Mouse (Mus musculus): ENCODE results near the gene Plch2.

Gene Plch2

DNA sequence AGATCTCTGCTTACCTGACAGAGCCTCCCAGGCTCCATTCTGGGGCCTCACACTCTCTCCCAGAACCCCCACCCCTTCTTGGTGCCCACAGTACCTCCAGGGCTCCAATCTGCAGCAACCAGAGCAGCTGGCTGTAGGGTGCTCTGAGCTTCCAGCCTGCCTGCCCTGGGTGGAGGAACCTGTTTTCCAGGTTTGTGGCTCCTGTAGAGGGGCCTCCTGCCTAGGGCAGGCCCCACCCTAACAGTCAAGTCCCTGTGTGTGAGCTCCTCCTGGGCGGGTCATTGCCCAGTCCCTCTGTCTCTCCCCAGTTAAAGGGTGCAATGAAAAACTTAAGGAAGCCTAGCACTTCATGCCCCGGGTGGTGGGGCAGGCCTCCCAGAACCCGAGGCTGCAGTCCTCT, 7.3 kb upstream of the Plch2 start:
- no peaks in the 10 kb centered on the region for H3K27me3 ChIP-seq (ENCODE audit: control insufficient read depth, insufficient read depth, low read length, poor library complexity, severe bottlenecking)
- no peaks in the 10 kb centered on the region for H3K36me3 ChIP-seq (ENCODE audit: control insufficient read depth, insufficient read depth, low read length, poor library complexity, severe bottlenecking)
- DNase-seq (ENCODE audit: low read depth, low spot score) = no peak

GRCm38 (mm10) chr4:155058325-155058724, 1.7 kb upstream of the Plch2 start:
- no peaks in the 10 kb centered on the region for H3K27me3 ChIP-seq (ENCODE audit: control insufficient read depth, insufficient read depth, low read length, poor library complexity, severe bottlenecking)
- DNase-seq (ENCODE audit: low read depth, low spot score) = no peak

DNA sequence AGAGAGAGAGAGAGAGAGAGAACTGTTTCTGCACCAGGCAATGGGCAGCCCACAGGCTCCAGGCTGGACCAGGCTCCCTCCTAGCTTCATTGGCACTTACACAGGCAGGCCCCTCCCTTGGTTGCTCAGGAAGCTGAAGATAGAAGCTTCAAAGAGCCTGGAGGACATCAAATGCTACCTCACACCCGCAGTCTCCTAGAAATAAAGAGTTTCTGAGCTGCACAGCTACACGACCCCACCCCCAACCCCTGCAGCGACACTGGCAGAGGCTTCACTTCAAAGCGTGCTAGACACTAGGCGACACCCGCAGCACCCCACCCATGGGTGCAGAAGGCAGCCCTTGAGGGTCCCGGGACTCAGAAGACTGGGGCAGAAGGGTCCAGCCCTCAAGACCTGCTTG, 6.5 kb downstream of the Plch2 start:
- Histone ChIP-seq H3K27me3 (ENCODE audit: control insufficient read depth, insufficient read depth, low read length, poor library complexity, severe bottlenecking) (no peaks in the 10 kb centered on the region), H3K36me3 (ENCODE audit: control insufficient read depth, insufficient read depth, low read length, poor library complexity, severe bottlenecking) (no peaks in the 10 kb centered on the region)
- DNase-seq (ENCODE audit: low read depth, low spot score) = no peak

More at GRCm38 (mm10) chr4:155058325-155058724, 1.7 kb upstream of the Plch2 start:
- no peaks in the 10 kb centered on the region for H3K36me3 ChIP-seq (ENCODE audit: control insufficient read depth, insufficient read depth, low read length, poor library complexity, severe bottlenecking)

DNA sequence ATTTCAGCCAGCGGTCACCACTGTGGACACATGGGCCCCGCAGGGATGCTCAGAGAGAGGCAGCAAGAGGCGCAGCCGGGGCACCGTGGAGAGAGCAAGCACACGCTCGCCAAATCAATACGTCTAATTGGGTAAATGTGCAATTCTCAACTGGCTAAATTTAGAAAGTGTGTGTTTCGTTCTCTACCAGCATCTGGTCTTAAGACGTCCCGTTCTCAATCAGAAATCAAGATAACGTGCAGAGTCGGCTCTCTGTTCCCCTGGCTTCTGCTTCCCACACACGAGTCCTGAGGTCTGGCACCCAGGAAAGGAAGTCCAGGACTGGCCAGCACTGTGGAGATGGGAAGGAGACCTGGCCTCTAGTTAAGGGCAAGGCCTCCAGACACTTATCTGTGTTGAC, 9.9 kb downstream of the Plch2 start:
- no peak for DNase-seq (ENCODE audit: low read depth, low spot score)
- no peaks in the 10 kb centered on the region for H3K27me3 ChIP-seq (ENCODE audit: control insufficient read depth, insufficient read depth, low read length, poor library complexity, severe bottlenecking)
- H3K36me3 ChIP-seq (ENCODE audit: control insufficient read depth, insufficient read depth, low read length, poor library complexity, severe bottlenecking) = no peaks in the 10 kb centered on the region

DNA sequence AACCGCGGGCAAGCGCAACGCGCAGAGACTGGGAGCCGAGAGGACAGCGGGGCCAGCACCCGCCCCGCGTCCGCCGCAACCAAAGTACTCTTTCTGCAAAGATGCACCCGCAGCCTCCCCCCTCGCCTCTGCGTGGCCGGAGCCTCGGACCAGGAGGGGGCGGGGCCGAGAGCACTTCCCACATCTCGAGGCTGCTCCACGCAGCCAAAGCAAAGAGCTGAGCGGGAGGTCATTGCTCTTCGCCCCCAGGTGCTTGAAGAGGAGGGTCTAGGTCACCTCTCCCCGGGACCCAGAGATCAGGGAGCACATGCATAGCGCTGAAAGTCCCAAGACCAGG, 13.3 kb downstream of the Plch2 start:
- Histone ChIP-seq H3K36me3 (ENCODE audit: control insufficient read depth, insufficient read depth, low read length, poor library complexity, severe bottlenecking) (no peaks in the 10 kb centered on the region), H3K27me3 (ENCODE audit: control insufficient read depth, insufficient read depth, low read length, poor library complexity, severe bottlenecking) (no peaks in the 10 kb centered on the region)
- DNase-seq (ENCODE audit: low read depth, low spot score) = no peak

DNA sequence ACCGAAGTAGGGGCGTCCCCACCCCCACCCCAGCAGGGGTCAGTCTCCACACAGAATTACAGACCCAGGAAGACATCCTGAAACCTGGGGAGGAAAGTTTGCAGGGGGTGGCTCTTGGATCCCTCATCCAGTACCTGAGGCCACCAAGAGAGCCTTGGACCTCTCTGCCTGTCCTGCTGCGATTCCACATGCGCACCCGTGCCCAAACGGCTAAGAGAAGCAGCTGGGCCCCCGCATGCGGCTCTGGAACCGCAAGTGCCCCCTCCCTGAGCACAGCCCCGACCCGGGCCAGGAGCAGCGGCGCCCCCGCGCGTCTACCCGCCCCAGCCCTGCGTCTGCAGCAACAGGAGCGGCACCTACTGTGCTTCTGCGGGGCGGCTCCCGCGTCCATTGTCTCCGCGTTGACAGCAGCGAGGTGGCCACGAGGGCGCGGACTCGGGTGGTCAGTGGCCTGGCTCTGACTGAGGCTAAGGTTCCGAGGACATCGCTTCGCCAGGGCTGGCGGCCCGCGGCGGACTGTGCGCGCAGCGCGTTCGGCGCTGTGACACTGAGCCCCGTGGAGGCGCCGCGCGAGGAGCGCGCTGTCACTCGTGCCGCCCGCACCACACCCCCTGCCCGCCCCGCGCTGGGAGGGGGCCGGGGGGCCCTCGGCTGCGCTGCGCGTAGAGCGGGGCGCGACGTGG, 13.8 kb downstream of the Plch2 start:
- DNase-seq (ENCODE audit: low read depth, low spot score) = no peak
- H3K27me3 ChIP-seq (ENCODE audit: control insufficient read depth, insufficient read depth, low read length, poor library complexity, severe bottlenecking) = no peaks in the 10 kb centered on the region

DNA sequence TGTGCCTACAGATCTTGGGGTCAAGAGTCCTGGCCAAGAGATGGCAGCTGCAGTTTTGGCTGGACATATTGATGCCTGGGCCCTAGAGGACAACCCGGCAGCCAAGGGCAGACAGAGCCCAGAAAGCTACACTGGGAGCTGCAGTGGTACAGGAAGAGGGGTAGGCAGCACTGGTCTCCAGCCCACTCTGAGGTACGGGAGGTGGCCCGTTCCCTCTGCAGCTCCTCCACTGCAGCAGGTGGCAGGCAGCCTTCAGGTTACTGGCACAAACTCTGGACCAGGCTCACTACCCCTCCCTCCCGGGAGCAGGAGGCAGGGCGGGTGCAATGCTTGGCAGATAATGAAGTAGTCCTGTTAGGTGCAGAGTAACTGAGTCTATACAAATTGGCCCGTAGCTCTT, 15.9 kb downstream of the Plch2 start:
- no peaks in the 10 kb centered on the region for H3K36me3 ChIP-seq (ENCODE audit: control insufficient read depth, insufficient read depth, low read length, poor library complexity, severe bottlenecking)
- no peaks in the 10 kb centered on the region for H3K27me3 ChIP-seq (ENCODE audit: control insufficient read depth, insufficient read depth, low read length, poor library complexity, severe bottlenecking)
- no peak for DNase-seq (ENCODE audit: low read depth, low spot score)

More for the DNA sequence above, 13.8 kb downstream of the Plch2 start:
- no peaks in the 10 kb centered on the region for H3K36me3 ChIP-seq (ENCODE audit: control insufficient read depth, insufficient read depth, low read length, poor library complexity, severe bottlenecking)

GRCm38 (mm10) chr4:155040197-155040596, 16.4 kb downstream of the Plch2 start:
- Histone ChIP-seq H3K36me3 (ENCODE audit: control insufficient read depth, insufficient read depth, low read length, poor library complexity, severe bottlenecking) (no peaks in the 10 kb centered on the region), H3K27me3 (ENCODE audit: control insufficient read depth, insufficient read depth, low read length, poor library complexity, severe bottlenecking) (no peaks in the 10 kb centered on the region)
- no peak for DNase-seq (ENCODE audit: low read depth, low spot score)

GRCm38 (mm10) chr4:155034787-155035186, 21.8 kb downstream of the Plch2 start:
- no peak for DNase-seq (ENCODE audit: low read depth, low spot score)

DNA sequence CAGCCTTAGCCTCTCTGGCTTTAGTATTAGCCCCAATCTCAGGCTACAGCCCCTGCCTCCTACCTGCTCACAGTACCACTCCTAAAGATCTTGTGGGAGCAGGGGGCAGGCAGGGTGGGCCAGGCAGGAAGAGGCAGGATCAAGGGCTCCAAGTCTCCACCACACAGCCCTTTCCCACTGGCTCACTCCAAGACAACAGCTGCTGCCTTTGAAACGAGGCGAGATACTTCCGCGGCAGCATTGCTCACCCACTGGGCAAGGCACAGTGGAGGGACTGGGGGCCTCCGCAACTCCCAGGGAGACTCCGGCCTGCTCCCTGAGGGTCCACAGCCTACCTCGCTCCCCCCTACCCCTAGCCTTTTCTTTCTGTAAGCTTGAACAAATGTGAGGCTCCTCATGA, 22.4 kb downstream of the Plch2 start:
- Histone ChIP-seq H3K27me3 (ENCODE audit: control insufficient read depth, insufficient read depth, low read length, poor library complexity, severe bottlenecking) (no peaks in the 10 kb centered on the region), H3K36me3 (ENCODE audit: control insufficient read depth, insufficient read depth, low read length, poor library complexity, severe bottlenecking) (no peaks in the 10 kb centered on the region)
- no peak for DNase-seq (ENCODE audit: low read depth, low spot score)

More at GRCm38 (mm10) chr4:155034787-155035186, 21.8 kb downstream of the Plch2 start:
- Histone ChIP-seq H3K27me3 (ENCODE audit: control insufficient read depth, insufficient read depth, low read length, poor library complexity, severe bottlenecking) (no peaks in the 10 kb centered on the region), H3K36me3 (ENCODE audit: control insufficient read depth, insufficient read depth, low read length, poor library complexity, severe bottlenecking) (no peaks in the 10 kb centered on the region)

DNA sequence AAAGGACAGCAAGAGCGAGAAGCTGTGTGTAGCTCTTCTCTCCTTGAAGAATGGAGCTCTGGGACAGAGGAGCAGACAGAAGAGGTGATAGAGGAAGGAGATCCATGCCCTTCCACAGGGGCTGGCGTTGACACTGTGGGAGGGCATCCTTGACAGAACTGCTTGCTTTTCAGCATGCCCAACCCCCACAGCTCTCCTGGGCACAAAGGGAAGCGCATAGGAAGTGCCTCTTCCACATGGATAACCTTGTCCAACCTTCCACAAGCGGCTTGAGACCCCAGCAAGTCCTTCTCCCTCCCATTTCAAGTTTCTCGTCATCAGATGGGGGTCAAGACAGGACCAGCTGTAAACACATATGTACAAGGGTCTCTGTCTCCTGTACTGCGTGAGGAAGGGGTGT, 23.5 kb downstream of the Plch2 start:
- Histone ChIP-seq H3K36me3 (ENCODE audit: control insufficient read depth, insufficient read depth, low read length, poor library complexity, severe bottlenecking) (no peaks in the 10 kb centered on the region), H3K27me3 (ENCODE audit: control insufficient read depth, insufficient read depth, low read length, poor library complexity, severe bottlenecking) (no peaks in the 10 kb centered on the region)
- no peak for DNase-seq (ENCODE audit: low read depth, low spot score)

DNA sequence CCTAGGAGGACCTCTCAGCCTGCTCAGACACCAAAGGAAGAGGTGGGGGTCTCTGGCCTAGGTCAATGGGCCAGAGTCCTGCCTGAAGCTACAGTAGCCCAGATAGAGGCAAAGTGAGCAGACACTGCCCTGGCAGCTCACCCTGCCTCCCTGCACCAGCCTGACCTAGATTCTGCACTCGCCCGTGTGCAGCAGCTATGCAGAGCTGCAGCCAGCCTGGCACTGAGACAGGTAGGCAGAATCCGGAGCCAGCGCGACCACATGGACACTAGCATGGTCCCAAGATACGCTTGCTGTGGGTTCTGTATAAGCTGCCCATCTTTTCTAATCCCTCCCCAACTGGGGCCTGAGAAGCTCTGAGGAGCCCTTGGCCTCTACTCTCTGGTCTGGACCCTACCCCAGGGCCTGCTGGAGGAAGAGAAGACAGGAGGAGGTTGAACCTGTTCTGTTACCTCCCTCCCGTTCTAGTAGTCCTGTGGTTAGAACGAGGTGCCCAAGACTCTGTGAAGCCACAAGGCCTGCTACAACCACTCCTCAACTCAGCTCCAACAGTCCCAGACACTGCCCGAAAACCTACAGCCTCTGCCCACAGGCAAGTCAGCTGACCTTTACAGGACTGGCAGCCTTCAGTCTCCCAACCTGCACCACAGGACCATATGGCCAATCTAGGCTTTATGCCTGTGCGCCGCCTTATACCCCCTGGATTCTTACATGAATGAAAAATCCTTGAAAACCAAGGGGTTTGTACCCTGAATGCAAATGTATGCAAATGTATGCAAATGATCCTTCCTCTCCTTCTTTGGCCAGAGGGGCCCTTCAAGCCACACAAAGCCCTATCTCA, 32.2 kb downstream of the Plch2 start:
- Histone ChIP-seq H3K36me3 (ENCODE audit: control insufficient read depth, insufficient read depth, low read length, poor library complexity, severe bottlenecking) (no peaks in the 10 kb centered on the region), H3K27me3 (ENCODE audit: control insufficient read depth, insufficient read depth, low read length, poor library complexity, severe bottlenecking) (no peaks in the 10 kb centered on the region)
- DNase-seq (ENCODE audit: low read depth, low spot score) = no peak

DNA sequence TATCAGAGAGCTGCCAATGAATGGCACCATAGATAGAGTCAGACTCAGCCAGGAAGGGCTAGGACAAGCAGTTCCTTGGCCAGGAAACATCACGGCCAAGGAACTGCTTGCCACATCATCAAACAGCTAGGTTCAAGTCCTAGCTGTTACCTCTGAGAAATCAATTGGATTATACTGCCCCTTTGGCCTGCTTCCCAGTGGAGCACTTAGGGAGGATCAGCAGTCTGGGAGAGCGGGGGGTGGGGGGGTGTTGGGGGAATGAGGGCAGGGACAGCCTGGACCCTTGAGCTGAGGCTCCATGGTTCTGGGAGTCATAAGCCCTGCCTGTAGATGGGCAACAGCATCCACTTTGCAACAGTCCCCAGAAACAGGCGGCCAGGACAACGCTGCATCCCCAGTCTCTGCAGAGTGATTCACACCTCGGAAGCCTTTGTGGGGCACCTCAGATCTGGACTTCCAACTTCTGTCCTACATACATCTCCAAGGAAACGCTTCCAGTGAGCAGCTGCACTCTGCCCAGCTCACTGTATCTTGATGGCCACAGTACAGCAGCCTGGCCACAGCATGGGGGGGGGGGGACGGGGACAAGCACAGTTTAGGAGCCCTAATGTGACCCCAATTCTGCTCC, 34.2 kb downstream of the Plch2 start:
- DNase-seq (ENCODE audit: low read depth, low spot score) = no peak
- no peaks in the 10 kb centered on the region for H3K36me3 ChIP-seq (ENCODE audit: control insufficient read depth, insufficient read depth, low read length, poor library complexity, severe bottlenecking)

GRCm38 (mm10) chr4:155020813-155021212, 35.8 kb downstream of the Plch2 start:
- Histone ChIP-seq H3K27me3 (ENCODE audit: control insufficient read depth, insufficient read depth, low read length, poor library complexity, severe bottlenecking) (no peaks in the 10 kb centered on the region), H3K36me3 (ENCODE audit: control insufficient read depth, insufficient read depth, low read length, poor library complexity, severe bottlenecking) (no peaks in the 10 kb centered on the region)
- no peak for DNase-seq (ENCODE audit: low read depth, low spot score)

More for the DNA sequence above, 34.2 kb downstream of the Plch2 start:
- no peaks in the 10 kb centered on the region for H3K27me3 ChIP-seq (ENCODE audit: control insufficient read depth, insufficient read depth, low read length, poor library complexity, severe bottlenecking)

- H3K36me3 ChIP-seq (ENCODE audit: control insufficient read depth, insufficient read depth, low read length, poor library complexity, severe bottlenecking) = no peaks in the 10 kb centered on the region
Measured at GRCm38 (mm10) chr4:155020141-155020540, 36.4 kb downstream of the Plch2 start.

More at GRCm38 (mm10) chr4:155020141-155020540, 36.4 kb downstream of the Plch2 start:
- no peaks in the 10 kb centered on the region for H3K27me3 ChIP-seq (ENCODE audit: control insufficient read depth, insufficient read depth, low read length, poor library complexity, severe bottlenecking)
- no peak for DNase-seq (ENCODE audit: low read depth, low spot score)
